Mouse (Mus musculus): ENCODE results near the gene Fhod1. TPM values are rescaled to one million over a fixed set of nuclear protein-coding genes. Genes with fewer than 3 reads are reported as not detected.

Fhod1 gene
- polyA plus RNA-seq (2012; ENCODE audit: insufficient read depth, insufficient read length, low replicate concordance, missing spikeins) = not detected in 2 replicates

DNA sequence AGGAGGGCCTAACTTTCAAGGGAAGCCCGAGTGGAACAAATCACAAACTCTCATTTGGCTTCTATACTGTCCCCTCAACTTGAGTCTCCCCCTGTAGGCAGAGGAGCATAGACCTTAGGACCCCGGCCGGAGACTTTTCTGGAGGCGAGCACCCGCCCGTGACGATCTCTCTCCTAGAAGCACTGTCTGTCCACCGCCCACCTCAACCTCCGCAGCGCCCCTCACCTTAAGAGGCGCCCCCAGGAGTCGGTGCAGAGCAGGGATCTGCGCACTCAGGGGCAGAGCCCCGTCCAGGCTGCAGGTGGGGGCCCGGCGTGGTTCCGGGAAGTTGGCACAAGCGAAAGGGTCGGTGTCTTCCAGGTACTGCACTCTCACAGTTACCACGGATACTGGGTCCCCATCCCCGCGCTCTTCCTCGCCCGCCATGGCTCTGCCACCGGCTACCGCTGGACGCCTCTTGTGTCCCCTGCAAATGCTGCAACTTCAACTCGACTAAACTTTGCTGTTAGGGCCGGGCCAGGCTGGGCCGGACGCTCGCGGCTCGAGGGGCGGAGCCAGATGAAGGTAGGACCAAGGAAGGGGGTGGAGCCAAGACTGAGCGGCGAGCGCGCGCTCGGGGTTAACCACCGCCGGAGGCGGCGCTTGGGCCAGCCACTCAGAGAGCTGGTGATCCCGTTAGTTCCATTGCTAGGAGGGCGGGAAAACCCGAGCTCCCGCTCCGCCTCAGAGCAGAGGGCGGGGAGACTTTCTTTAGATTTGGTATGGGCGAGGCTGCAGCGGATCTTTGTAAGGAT, at the start of gene Fhod1:
TSS of gene Fhod1 (minus strand) at position 526 of the 794 bp plus-strand sequence.
- TF ChIP-seq POLR2A (IDR thresholded peaks at IDR 0.05; ENCODE audit: insufficient read depth, low read depth, low read length) = 0 out of 2 replicates have a peak, but pooled peaks have one; percentile 23
- TF ChIP-seq CTCF (IDR thresholded peaks at IDR 0.05; ENCODE audit: insufficient read depth, low read depth, low read length) = no peak
- Histone ChIP-seq H3K4me3 (ENCODE audit: insufficient read depth, low read depth, low read length) (peak within 1 kb of the TSS; percentile 81), H3K4me1 (ENCODE audit: control insufficient read depth, insufficient read depth, low read length) (peaks cover 34% of the 10 kb centered on the region), H3K27ac (ENCODE audit: insufficient read depth, low read depth, low read length) (no peak within 1 kb of the TSS)
- WGBS = under 1% methylated on average over 53 of the region's 53 CpGs

DNA sequence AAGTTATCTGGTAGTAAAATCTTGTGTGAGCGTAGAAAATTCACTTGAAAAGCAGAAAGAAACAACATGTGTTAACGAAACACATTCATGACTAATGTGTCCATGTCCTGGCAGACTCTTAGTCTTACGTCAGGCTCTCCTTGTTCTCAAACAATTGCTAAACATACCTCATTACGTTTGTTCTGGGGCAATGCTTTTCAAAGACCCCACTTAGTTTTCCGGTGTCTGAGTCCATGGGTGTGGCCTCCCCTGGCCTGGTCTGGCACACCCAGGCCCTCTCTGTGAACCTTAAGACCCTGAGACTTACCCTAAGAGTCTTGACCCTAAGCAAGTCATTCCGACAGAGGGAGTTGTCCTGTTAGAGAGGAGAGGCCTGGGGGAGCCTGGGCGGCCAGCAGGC, 46.2 kb upstream of the Fhod1 start:
- no peaks in the 10 kb centered on the region for H3K4me1 ChIP-seq (ENCODE audit: control insufficient read depth, insufficient read depth, low read length)
- no peak overlapping the region for H3K27ac ChIP-seq (ENCODE audit: insufficient read depth, low read depth, low read length)
- WGBS = 79% methylated on average over 7 of the region's 7 CpGs
- no peak overlapping the region for H3K4me3 ChIP-seq (ENCODE audit: insufficient read depth, low read depth, low read length)
- TF ChIP-seq POLR2A (IDR thresholded peaks at IDR 0.05; ENCODE audit: insufficient read depth, low read depth, low read length) = no peak
- no peak for TF ChIP-seq CTCF (IDR thresholded peaks at IDR 0.05; ENCODE audit: insufficient read depth, low read depth, low read length)

DNA sequence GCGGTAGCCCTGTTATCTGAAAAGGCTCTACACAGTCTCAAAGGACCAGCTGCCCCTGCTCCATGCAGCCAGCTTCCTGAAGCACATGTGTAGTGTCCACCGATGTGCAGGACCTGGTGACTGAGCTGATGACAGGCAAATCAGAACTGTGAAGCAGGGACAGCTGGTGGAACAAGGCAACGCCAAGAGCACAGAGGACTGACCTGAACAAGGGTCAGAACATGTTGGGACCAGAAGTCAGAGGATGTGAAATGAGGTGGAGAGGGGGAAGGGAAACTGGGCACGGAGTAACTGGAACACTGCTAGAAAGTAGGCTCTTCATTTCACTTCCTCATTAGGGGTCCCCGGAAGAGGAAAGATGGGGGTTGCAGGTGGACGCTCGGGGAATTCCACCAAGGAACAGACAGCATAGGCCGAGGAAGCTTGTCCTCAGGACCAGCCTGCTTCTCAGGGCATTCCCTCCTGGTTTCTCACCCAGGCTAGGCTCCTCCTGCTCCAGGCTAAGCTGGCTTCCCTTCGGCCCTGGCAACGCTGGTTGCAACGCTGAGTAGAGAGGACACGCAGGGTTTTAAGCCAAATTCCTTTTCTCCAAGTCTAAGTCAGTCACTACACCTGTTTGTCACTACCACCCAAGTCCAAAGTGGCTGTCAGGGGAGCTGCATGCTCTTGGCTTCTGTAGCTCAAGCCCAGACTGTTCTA, 45.5 kb upstream of the Fhod1 start:
- Histone ChIP-seq H3K4me3 (ENCODE audit: insufficient read depth, low read depth, low read length) (no peak overlapping the region), H3K4me1 (ENCODE audit: control insufficient read depth, insufficient read depth, low read length) (no peaks in the 10 kb centered on the region), H3K27ac (ENCODE audit: insufficient read depth, low read depth, low read length) (no peak overlapping the region)
- 92% methylated on average over 12 of the region's 12 CpGs for WGBS
- TF ChIP-seq POLR2A (IDR thresholded peaks at IDR 0.05; ENCODE audit: insufficient read depth, low read depth, low read length) (no peak), CTCF (IDR thresholded peaks at IDR 0.05; ENCODE audit: insufficient read depth, low read depth, low read length) (no peak)

DNA sequence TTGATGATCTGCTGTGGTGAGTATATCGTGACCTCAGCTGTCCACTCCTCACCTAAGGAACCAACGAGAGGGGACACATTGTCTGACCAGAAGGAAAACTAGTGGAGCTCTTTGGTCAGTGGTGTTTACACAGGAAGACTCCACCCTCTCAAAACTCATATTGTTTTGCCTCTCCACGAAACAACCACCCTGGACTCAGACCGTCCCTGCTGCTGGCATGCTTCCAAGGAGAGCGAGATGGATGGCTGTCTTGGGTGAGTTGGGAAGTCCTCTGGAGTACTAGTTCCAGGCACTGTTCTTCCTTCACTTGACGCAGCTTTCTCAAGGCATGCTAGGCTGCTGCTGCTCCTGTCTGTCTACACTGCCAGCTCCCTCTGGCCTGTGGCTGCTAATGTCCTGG, 41.3 kb upstream of the Fhod1 start:
- 74% methylated on average over 6 of the region's 6 CpGs for WGBS
- no peak overlapping the region for H3K4me3 ChIP-seq (ENCODE audit: insufficient read depth, low read depth, low read length)
- TF ChIP-seq POLR2A (IDR thresholded peaks at IDR 0.05; ENCODE audit: insufficient read depth, low read depth, low read length) (no peak), CTCF (IDR thresholded peaks at IDR 0.05; ENCODE audit: insufficient read depth, low read depth, low read length) (no peak)
- no peaks in the 10 kb centered on the region for H3K4me1 ChIP-seq (ENCODE audit: control insufficient read depth, insufficient read depth, low read length)
- H3K27ac ChIP-seq (ENCODE audit: insufficient read depth, low read depth, low read length) = no peak overlapping the region

DNA sequence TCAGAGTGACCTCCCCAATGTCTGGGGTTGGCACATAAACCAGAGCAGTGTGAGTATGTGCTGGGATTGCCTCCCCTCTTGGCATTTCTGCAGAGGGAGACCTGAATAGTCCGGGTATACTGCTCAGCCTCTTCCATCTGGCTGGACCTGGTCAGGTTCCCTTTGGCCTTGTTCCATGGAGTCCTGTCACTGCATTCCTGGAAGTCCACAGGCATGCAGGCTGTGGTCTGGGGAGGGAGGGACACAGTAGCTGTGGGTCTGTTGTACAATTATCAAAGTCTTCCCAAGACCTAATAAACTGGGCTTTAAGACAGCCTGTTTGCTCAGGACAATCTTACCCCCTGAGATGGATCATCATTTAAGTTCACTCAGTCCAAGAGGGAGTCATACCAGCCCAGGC, 39.4 kb upstream of the Fhod1 start:
- H3K4me1 ChIP-seq (ENCODE audit: control insufficient read depth, insufficient read depth, low read length) = no peaks in the 10 kb centered on the region
- 56% methylated on average over 1 of the region's 1 CpGs for WGBS
- no peak overlapping the region for H3K4me3 ChIP-seq (ENCODE audit: insufficient read depth, low read depth, low read length)
- no peak overlapping the region for H3K27ac ChIP-seq (ENCODE audit: insufficient read depth, low read depth, low read length)
- TF ChIP-seq POLR2A (IDR thresholded peaks at IDR 0.05; ENCODE audit: insufficient read depth, low read depth, low read length) = no peak
- no peak for TF ChIP-seq CTCF (IDR thresholded peaks at IDR 0.05; ENCODE audit: insufficient read depth, low read depth, low read length)

DNA sequence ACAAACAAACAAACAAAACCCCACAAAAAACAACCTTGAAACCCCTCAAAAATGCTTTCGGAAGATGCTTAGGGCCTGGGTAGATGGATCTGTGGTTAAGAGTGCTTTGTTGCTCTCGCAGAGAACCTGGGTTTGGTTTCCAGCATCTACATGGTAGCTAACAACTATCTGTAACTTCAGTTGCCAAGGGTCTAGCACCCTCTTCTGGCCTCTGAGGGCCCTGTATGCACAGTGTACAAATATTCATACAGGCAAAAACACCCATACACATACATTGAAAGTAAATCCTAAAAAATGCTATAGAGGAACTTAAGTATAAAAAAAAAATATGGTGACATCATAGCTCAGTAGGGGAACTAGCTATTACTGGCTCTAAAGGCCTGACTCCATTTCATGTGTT, 36.3 kb upstream of the Fhod1 start:
- no peak for TF ChIP-seq CTCF (IDR thresholded peaks at IDR 0.05; ENCODE audit: insufficient read depth, low read depth, low read length)
- no peak for TF ChIP-seq POLR2A (IDR thresholded peaks at IDR 0.05; ENCODE audit: insufficient read depth, low read depth, low read length)
- no peaks in the 10 kb centered on the region for H3K4me1 ChIP-seq (ENCODE audit: control insufficient read depth, insufficient read depth, low read length)
- H3K4me3 ChIP-seq (ENCODE audit: insufficient read depth, low read depth, low read length) = no peak overlapping the region
- 99% methylated on average over 2 of the region's 2 CpGs for WGBS
- H3K27ac ChIP-seq (ENCODE audit: insufficient read depth, low read depth, low read length) = no peak overlapping the region

DNA sequence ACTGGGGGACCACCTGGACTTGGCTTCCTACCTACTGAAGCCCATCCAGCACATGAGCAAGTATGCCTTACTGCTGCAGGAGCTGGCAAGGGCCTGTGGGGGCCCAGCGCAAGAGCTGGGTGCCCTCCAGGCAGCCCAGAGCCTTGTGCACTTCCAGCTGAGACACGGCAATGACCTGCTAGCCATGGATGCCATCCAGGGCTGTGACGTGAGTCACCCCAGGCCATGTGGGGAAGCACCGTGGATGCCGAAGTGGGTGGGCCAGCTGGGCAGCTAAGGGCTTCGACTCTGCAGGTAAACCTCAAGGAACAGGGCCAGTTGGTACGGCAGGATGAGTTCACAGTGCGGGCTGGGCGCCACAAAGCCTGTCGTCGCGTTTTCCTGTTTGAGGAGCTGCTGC, 32.6 kb upstream of the Fhod1 start:
- Histone ChIP-seq H3K4me3 (ENCODE audit: insufficient read depth, low read depth, low read length) (no peak overlapping the region), H3K4me1 (ENCODE audit: control insufficient read depth, insufficient read depth, low read length) (peaks cover 5% of the 10 kb centered on the region; the same call in 1 of the 2 replicates), H3K27ac (ENCODE audit: insufficient read depth, low read depth, low read length) (no peak overlapping the region)
- TF ChIP-seq POLR2A (IDR thresholded peaks at IDR 0.05; ENCODE audit: insufficient read depth, low read depth, low read length) (no peak), CTCF (IDR thresholded peaks at IDR 0.05; ENCODE audit: insufficient read depth, low read depth, low read length) (no peak)
- 92% methylated on average over 12 of the region's 12 CpGs for WGBS

DNA sequence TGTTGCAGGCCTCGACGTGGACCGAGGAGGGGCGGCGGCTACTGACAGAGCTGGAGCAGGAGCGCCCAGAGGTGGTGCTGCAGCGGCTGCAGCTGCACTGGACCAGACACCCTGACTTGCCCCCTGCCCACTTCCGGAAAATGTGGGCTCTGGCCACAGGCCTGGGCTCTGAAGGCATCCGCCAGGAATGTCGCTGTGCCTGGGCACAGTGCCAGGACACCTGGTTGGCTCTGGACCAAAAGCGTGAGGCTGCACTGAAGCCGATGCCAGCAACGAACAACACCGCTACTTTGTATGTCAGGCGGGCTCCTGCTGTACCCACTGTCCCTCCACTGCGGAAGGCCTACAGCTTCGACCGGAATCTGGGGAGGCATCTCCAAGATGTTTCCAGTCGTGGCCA, 30.9 kb upstream of the Fhod1 start:
- 45% methylated on average over 19 of the region's 19 CpGs for WGBS
- no peak for TF ChIP-seq CTCF (IDR thresholded peaks at IDR 0.05; ENCODE audit: insufficient read depth, low read depth, low read length)
- no peak for TF ChIP-seq POLR2A (IDR thresholded peaks at IDR 0.05; ENCODE audit: insufficient read depth, low read depth, low read length)
- H3K27ac ChIP-seq (ENCODE audit: insufficient read depth, low read depth, low read length) = no peak overlapping the region
- peaks cover 11% of the 10 kb centered on the region for H3K4me1 ChIP-seq (ENCODE audit: control insufficient read depth, insufficient read depth, low read length)
- H3K4me3 ChIP-seq (ENCODE audit: insufficient read depth, low read depth, low read length) = no peak overlapping the region

DNA sequence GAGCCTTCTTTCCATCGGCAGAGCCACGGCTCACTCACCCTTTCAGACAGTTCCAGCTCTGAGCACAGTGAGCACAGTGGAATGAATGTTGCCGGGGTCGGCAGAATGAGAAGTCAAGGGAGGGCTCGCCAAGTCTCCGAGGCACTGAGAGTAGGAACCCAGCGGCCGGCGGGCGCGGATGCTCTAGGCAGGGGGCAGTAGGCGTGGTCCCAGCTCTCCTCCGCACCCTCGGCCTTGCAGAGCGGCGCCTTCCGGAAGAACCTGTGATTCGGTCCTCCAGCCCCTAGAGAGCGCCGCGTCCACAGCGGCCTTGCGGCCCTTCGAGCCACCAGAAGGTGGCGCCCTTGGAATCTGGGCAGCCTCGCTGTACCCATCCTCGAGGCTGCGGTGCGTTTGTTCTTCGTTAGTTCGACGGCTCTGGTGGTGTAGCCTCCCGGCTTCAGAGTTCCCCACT, 26.8 kb upstream of the Fhod1 start:
- WGBS = 30% methylated on average over 33 of the region's 33 CpGs
- Histone ChIP-seq H3K27ac (ENCODE audit: insufficient read depth, low read depth, low read length) (no peak overlapping the region), H3K4me3 (ENCODE audit: insufficient read depth, low read depth, low read length) (peak overlapping the region; percentile 25), H3K4me1 (ENCODE audit: control insufficient read depth, insufficient read depth, low read length) (peaks cover 11% of the 10 kb centered on the region)
- TF ChIP-seq CTCF (IDR thresholded peaks at IDR 0.05; ENCODE audit: insufficient read depth, low read depth, low read length) (peak; percentile 60; the same call in 1 of the 2 replicates), POLR2A (IDR thresholded peaks at IDR 0.05; ENCODE audit: insufficient read depth, low read depth, low read length) (no peak)

Measured in olfactory bulb, adult 2 months (tissue).